Mouse (Mus musculus): ENCODE measurements at regions not wholly inside any gene's neighbourhood (a gene's known extent, or its start where the extent isn't known, plus 50 kb on each side); places are given as distances from the start of the nearest gene placed in this dataset.

GRCm38 (mm10) chr15:86917891-86918290 is 626.2 kb upstream of the Fam19a5 start:
- DNase-seq = no peak

GRCm38 (mm10) chr15:86919704-86920103 is 624.4 kb upstream of the Fam19a5 start:
- no peak for DNase-seq

DNA sequence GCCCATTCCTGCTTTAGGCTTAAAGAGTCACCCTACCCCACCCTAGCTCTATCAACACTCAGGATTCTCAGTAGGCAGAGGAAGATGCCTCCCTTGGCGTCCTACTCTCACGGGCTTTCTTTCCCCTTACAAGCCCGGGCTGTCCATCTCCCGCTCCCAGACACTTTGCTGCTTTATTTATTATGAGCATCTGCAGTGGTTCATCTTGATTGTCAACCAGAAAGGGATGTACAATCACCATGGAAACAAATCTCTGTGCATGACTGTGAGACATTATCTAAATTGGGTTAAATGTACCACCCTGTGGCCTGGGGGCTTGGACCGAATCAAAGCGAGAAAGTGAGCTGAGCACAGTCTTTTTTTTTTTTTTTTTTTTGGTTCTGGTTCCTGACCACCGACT is 623.9 kb upstream of the Fam19a5 start:
- no peak for DNase-seq

- DNase-seq = no peak
Observed at GRCm38 (mm10) chr15:86921401-86921800, 622.7 kb upstream of the Fam19a5 start.

DNA sequence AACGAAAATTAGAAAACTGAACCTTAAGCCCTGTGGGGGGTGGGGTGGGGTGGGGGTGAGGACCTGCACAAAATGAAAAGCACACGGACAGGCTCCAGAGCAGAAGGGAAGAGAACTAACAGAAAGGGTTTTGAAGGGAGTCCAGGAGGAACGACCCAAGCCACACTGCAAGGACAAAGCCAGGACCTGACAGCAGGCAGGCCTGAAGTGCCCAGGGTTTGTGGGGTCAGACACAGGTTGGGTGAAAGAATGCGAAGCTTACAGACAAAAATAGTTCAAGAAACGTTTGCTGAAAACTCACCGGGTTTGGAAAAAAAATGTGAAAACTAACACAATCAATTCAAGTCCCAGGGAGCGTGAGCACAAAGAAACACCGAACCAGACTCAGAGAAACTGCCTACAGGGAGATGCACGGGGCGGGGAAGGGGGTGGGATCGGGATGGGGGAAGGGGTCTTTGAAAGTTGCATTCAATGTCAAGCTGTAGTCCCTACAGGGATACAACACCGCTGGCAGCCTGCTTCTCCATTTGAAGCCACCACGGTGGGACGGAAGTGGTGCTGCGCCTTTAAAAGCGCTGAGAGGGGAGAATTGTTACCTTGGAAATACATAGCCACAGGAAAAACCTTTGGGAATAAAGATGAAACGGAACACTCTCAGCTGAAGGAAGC is 618.9 kb upstream of the Fam19a5 start:
- DNase-seq = no peak

- DNase-seq = no peak
Observed at GRCm38 (mm10) chr15:86932345-86933075, 611.6 kb upstream of the Fam19a5 start.

DNA sequence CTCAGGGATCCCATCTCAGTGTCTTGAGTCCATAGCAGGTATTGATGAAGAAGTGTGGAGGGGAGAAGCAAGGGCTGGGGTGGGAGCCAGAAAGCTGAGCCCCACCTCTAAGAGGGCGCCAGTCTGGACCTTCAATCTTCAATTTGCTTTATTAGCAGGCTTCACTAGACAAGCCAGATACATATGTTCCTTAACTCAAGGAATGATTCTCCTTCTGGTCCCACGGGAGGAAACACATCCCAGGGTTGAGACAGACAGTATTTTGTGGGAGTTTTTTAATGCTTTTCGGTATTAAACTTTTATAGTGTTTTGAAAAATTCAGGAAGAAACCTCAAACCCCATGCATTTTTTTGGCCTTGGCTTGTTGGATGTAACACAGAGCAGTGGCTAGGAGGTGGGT is 606.7 kb upstream of the Fam19a5 start:
- no peak for DNase-seq

GRCm38 (mm10) chr15:86944529-86944928 is 599.6 kb upstream of the Fam19a5 start:
- DNase-seq = no peak

GRCm38 (mm10) chr15:86952593-86952992 is 591.5 kb upstream of the Fam19a5 start:
- no peak for DNase-seq

DNA sequence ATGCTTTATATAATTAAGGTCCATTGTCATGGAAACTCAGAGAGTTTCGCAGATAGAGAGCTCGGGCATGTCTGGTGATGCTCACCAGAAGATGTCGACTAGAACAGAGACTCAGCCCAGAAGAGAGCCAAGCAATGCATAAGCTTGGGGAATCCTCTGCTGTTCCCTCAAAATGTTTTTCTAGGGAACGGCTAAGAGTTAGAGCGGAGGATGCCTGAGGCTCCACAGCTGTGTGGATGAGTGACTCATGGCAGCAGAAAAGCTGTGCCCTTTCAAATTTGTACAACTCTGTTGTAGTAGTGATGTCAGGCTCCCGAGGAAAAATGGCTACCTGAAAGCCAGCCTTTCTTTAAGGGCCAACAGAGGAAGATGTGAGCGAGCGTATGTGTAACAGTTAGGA is 586.2 kb upstream of the Fam19a5 start:
- no peak for DNase-seq

DNA sequence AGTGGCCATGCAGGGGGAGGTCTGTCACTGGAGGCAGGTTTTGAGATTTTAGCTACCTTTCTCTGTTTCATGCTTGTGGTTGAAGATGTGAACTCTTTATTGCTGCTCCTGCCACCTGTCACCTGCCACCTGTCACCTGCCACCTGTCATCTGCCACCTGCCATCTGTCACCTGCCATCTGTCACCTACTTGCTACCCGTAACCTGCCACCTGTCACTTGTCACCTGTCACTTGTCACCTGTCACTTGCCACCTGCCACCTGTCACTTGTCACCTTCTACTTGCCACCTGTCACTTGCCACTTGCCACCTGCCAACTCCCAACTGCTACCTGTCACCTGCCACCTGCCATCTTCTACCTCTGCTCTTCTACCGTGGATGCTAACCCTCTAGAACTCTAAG is 581.2 kb upstream of the Fam19a5 start:
- DNase-seq = no peak

- DNase-seq = no peak
Observed at GRCm38 (mm10) chr15:86963486-86963885, 580.6 kb upstream of the Fam19a5 start.

DNA sequence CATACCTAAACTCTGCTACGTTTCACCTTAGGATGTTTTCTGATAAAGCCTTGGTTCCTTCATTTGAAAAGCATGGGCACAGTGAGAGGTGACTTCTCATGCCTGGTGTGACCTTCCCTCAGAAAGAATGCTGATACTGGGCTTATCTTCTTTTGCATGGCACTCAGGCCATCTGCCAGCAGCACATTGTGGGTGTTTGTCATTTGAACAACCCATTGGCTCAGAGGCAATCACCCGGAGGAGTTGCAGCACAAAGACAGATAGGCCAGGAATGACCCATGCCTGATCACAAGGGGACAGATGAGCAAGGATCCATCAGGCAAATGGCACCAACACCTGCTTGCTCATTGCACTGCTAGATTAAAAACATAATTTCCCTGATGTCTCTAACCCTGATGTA is 572.7 kb upstream of the Fam19a5 start:
- DNase-seq = no peak

- DNase-seq = no peak
Observed at GRCm38 (mm10) chr15:86996196-86996595, 547.9 kb upstream of the Fam19a5 start.

- no peak for DNase-seq
Observed at GRCm38 (mm10) chr15:87018978-87019377, 525.1 kb upstream of the Fam19a5 start.

GRCm38 (mm10) chr15:87045971-87046370 is 498.1 kb upstream of the Fam19a5 start:
- no peak for DNase-seq

GRCm38 (mm10) chr15:87054186-87054585 is 489.9 kb upstream of the Fam19a5 start:
- DNase-seq = no peak

GRCm38 (mm10) chr15:87064890-87065289 is 479.2 kb upstream of the Fam19a5 start:
- DNase-seq = no peak

DNA sequence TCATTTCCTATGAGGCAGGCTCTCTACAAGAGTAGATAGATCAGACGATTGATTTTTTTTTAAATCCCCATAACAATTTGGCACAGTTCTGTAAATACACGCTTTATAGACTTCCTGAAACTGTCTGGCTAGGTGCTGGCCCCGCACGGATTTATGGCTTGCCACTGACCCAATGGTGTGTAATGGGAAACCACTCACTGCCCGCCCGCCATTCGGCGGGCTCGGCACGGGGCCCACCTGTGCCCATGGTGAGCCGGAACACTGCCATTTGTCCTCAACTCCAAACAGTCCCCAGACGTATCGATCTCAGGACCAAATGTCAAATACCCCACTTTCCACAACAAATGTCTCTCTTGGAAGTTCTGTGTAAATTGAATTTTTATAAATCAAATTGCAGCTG is 475.8 kb upstream of the Fam19a5 start:
- DNase-seq = no peak

DNA sequence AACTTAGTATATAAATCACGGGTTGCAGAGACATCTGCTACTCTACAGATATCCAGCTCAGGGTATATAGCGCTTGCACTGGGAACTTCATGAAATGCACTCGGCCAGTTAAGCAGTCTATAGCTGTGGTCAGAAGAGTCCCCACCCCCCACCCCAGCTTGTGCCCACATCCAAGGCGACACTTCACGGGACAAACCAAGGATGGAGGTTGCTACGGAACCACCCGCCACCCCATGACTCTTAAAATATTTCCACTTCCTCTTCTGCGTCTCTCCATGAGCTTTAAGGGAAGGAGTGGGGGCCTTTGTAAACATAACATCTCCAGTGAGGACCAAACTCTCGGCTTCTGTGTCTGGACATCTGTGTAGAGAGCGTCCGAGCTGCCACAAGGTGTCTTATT is 469.5 kb upstream of the Fam19a5 start:
- DNase-seq = no peak

- no peak for DNase-seq
Observed at GRCm38 (mm10) chr15:87089827-87090226, 454.3 kb upstream of the Fam19a5 start.

DNA sequence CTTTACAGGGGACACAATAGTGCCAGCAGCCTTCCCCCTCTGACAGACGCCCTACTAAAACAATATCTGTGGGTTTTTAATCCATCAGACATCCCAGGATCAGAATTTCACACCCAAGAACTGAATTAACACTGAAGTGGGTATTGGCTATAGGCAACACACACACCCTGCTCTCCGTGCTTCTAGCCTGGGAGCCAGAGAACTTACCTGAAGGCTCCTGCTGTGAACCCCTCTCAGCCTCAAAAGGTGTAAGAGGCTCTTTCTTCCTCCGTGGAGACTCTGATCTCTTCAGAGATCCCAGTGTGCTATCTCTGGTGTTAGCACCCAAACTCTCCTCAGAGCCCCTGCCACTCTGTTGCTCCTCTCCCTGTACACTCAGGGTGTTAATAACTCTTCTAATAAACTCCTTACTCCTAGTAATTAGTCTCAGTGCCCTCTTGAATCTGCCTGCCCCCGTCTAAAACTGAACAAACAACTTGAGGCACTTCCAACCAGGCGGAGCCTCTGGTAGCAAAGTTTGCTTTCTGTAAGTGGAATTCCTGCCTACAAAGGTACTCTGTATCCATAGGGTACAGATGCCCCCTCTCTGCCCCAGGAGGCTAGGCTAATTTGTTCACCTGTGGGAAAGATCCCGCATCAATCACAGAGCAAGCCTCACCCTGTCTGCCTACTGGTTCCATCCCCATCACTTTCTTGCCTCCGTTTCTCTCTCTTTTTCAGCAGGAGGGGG is 452.9 kb upstream of the Fam19a5 start:
- no peak for DNase-seq

- no peak for DNase-seq
Observed at GRCm38 (mm10) chr15:87097206-87097605, 446.9 kb upstream of the Fam19a5 start.

DNA sequence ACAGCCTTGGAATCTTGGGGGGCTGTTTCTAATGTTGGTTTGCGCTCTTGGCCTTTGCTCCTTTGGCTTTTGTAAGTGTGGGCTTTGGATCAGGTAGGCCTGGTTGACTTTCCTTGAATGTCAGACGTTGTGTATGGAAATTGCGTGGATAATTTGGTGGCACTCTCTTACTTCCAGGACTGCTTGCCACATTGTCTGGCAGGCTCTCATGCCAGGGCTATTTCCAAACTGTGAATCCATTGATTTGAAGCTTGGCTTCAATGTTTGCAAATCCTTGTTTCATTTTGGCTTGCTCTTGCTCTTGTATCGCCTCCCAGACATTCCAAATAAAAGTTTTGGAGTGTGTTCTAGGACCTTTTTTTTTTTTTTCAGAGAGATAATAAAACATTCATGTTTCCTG is 443.0 kb upstream of the Fam19a5 start:
- no peak for DNase-seq
